Mouse (Mus musculus) MEL-GATA-1-ER (cell line): ENCODE data around the gene Sars2.
A peak's percentile ranks its signal among the peaks of the same experiment; 100 is the strongest.
"Not testable (repeated sequence)": the region's sequence is repeated elsewhere in the genome, so short reads cannot be mapped to it uniquely, and the experiment has no call there.

Experiments
- DNase-seq: peaks from one replicate; pipeline ENCODE4 v3.0.0-alpha.2; 2012; ENCODE audit warnings: low read depth; ENCODE audit errors: extremely low read depth

Gene Sars2

GRCm38 (mm10) chr7:28741709-28742438, at the start of gene Sars2, which contains the start of gene Mrps12:
Sars2 (plus strand) TSS chr7:28741992.
Mrps12 (minus strand) TSS chr7:28741820.
- peak; percentile 99 for DNase-seq

DNA sequence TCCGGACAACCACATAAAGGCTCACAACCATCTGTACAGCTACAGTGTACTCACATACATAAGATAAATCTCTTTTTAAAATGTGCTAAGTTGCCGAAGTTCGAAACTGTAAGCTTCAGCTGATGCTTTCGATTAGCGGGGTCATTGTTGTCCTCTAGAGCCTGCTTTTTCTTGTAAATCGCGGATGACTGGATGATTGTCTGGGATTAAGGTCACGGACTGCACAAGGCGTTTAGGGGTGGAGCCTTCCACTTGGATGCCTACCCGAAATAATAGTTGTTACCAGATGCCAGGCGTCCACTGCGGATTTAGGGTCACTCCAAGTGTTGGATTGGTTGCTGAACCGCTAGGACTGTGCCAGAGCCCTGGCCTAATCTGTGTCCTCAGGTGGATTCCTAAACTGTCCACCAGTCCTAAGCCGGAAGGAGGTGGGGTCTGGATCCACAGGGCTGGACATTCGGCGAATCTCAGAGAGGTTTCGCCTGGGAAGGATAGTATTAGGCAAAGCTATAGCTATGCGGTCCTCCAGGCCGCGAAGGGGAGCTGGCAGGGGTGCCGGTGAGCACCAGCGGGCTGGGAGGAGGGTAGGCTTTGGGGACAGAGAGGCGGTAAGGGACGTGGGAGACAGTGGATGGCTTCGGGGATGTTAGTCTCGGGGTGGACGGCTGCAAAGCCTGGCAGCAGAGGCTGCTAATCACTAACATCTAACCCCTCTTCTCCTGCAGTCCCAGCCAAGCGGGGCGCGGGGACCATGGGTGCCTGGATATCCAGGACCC, 49.1 kb upstream of the Sars2 start, which contains the start of gene Fbxo27:
TSS of gene Fbxo27 (plus strand) at position 305 of the 776 bp plus-strand sequence.
- DNase-seq = no peak

DNA sequence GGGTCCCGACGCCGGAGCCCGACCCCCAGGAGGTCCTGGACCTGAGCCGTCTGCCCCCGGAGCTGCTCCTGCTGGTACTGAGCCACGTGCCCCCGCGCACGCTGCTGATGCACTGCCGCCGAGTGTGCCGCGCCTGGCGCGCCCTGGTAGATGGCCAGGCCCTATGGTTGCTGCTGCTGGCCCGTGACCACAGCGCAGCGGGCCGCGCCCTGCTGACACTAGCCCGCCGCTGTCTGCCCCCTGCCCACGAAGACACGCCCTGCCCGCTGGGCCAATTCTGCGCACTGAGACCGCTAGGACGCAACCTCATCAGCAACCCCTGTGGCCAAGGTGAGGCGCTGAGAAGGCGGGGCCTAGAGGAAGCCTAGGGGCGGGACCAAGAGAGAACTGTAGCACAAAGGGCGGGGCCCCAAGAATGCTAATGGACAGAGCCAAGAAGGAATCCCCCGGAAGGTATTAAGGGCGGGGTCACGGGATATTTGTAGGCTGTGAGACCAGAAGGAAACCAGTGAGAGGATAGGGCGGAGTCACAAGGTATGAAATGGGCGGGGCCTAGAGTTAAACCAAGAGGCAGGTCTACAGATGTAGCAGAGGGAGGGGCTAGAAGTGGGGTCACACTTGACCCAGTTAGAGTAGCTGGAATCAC, 48.3 kb upstream of the Sars2 start:
- DNase-seq = no peak

DNA sequence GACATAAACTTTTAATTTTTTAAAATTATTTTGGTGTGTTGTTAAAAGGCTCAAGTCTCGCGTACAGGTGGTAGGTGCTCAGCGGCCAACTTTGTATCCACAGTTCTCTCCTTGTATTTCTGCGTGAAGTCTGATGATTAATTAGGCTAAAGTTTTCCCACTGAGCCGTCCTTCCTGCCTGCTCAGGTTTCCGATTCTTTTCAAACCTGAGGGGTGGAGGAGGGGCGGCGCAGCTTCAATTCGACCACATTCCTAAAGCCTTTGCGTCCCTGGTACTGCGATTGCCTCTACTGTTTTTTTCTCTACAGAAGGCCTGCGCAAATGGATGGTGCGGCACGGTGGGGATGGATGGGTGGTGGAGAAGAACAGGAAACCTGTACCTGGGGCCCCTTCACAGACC, 47.4 kb upstream of the Sars2 start:
- DNase-seq = no peak

DNA sequence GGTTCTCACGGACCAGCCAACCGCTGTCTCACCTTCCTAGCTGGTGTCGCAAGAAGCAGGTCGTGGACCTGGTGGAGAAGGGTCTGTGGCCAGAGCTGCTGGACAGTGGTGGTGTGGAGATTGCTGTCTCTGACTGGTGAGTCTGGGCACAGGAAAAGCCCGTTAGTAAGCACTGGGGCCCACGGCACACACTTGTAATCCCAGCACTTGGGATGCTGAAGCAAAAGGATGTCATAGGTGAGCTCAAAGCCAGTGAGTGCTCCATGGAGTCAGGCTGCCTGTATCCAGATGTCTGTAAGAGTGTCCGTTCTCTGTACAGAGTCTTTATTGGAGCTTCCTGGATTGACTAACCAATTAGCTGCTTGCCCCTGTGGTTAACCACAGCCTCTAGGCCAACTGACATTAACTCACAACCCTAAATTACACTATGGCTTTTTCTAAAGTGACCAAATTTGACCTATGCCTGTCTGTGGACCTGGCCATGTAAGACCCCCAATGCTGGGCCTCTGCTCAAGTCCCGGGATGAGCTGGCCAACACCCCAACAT, 46.8 kb upstream of the Sars2 start:
- no peak for DNase-seq

DNA sequence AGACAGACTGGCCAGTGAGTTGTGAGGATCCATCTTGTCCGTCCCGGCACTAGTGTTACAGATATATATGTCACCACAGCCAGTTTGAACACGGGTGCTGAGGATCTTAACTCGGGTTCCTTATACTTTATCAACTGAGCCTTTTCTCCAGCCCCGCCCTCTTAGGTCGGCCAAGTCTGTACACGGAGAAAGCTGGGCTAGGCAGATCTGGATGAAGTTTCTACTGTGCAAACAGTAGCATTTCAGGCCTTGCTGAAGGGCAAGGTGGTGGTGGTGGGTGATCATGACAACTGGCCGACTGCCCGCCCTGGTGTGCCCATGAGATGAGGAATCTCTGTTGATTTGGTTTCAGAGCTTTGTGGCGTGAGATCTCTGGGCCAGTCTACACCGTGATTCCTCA, 44.5 kb upstream of the Sars2 start:
- no peak for DNase-seq

DNA sequence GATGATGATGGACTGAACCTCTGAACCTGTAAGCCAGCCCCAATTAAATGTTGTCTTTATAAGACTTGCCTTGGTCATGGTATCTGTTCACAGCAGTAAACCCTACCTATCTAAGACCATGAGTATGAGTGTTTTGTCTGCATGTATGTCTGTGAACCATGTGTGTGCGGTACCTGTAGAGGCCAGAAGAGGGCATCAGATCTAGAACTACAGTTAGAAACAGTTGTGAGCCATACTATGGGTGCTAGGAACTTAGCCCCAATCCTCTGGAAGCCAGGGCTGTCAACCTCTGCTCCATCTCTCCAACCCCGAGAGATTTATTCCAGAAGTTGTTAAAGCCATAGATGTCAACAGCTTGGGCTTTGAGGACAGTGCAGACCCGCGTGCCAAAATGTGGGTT, 41.5 kb upstream of the Sars2 start:
- DNase-seq = no peak

- not testable (repeated sequence) for DNase-seq
Measured at GRCm38 (mm10) chr7:28701306-28701705, 40.5 kb upstream of the Sars2 start.

- DNase-seq = no peak
Measured at GRCm38 (mm10) chr7:28702601-28703143, 39.1 kb upstream of the Sars2 start.

- DNase-seq = no peak
Measured at GRCm38 (mm10) chr7:28709454-28709853, 32.3 kb upstream of the Sars2 start.

GRCm38 (mm10) chr7:28710962-28711361, 30.8 kb upstream of the Sars2 start:
- no peak for DNase-seq

DNA sequence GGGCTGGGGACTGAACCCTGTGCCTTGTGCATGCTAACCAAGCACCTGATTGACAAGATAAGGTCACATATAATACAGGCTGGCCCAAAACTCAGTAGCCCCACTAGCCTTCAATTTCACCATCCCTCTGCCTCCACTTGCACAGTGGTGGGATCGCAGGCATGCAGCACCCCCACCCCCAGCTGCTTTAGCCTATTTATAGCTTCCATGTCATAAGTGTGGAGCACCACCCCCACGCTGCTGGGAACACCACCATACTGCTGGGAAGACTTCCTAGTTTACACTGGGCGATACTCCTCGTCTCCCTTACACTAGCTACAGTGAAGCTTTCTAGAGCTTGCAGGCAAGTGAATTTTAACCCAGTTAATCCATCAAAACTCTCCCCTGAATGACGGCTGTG, 27.1 kb upstream of the Sars2 start:
- no peak for DNase-seq

GRCm38 (mm10) chr7:28715598-28715997, 26.2 kb upstream of the Sars2 start:
- no peak for DNase-seq

GRCm38 (mm10) chr7:28716590-28717281, 25.1 kb upstream of the Sars2 start, which contains the start of gene Fbxo17:
Fbxo17 (plus strand) TSS chr7:28716804.
- no peak for DNase-seq

GRCm38 (mm10) chr7:28717726-28718125, 24.1 kb upstream of the Sars2 start:
- no peak for DNase-seq

DNA sequence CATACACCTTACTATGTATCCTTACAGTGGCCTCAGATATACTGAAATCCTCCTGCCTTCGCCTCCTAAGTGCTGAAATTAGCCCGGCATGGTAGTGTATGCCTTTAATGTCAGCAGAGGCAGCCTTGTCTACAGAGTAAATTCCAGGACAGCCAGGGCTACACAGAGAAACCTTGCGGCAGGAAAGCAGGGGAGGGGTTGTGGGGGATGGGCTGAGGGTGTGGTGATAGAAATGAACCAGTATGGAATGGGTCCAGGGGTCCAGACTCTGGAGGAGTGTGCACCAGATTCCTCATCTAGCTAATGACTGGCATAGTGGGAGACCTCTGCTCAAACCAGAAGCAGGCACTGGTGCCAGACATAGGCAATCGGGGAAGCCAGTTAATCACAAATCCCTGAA, 22.6 kb upstream of the Sars2 start:
- DNase-seq = no peak

- DNase-seq = no peak
Measured at GRCm38 (mm10) chr7:28719650-28720049, 22.1 kb upstream of the Sars2 start.

DNA sequence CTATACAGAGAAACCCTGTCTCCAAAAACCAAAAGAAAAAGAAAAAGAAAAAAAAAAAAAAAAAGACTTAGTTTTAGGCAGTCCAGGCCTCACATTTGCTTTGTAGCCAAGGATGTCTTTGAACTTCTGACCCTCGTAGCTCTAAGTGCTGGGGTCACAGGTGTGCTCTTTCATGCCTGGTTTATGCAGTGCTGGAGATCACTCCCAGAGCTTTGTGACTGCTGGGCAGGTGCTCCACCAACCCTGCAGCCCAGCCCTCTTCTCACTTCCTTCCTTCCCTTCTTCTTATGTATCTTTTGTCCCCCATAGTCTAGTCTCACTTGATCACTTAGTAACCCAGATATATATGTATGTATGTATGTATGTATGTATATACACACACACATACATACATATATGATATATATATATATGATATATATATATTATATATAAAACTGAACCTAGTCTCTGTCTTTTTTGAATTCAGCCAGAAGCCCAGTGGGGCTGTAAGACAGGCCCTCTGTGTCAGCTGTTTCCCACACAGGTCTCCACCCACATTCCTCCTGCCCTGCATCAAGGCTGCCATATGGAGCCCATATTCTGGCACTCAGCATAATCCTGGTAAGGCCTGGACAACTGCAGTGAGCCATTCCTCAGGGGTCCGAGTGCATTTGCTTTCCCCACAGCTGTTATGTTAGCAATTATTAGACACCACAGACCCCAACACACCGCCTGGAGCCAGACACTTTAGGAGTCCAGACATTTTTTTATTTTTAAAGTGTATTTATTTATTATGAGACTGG, 20.8 kb upstream of the Sars2 start:
- DNase-seq = no peak

DNA sequence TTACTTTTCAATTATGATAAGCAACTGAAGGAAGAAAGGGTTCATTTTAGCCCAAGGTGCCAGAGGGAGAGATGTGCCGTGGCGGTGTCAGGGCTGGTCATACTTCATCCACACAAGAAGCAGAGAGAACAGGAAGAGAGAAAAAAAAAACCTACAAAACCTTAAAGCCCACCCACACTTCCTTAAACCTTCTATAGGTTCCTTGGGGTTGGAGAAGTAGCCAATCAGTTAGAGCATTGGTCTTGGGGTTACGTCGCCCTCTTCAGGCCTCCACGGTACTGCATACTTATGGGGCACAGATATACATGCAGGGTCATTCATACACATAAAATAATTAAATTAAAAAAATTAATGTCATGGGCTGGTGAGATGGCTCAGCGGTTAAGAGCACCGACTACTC, 19.7 kb upstream of the Sars2 start:
- DNase-seq = peak; percentile 45

GRCm38 (mm10) chr7:28724613-28725012, 17.2 kb upstream of the Sars2 start:
- no peak for DNase-seq
